Mouse (Mus musculus) adrenal gland, postnatal 4 days (tissue): ENCODE results near the gene Bri3. TPM values are rescaled to one million over a fixed set of nuclear protein-coding genes. Genes with fewer than 3 reads are reported as not detected.
A peak's percentile ranks its signal among the peaks of the same experiment; 100 is the strongest.
"Not testable (repeated sequence)": the region's sequence is repeated elsewhere in the genome, so short reads cannot be mapped to it uniquely, and the experiment has no call there.

Experiments
- DNase-seq, 2 experiments: peaks; one replicate each; pipeline ENCODE4 v3.0.0; 2021 to 2022; ENCODE audit warnings: low spot score in 2 of 2, mixed read lengths in 2 of 2
- total RNA-seq, 2 experiments: library from RNA; stranded (reverse); gene quantifications; 2 replicates each; pipeline ENCODE4 v1.2.3; 2021

Bri3 gene
- total RNA-seq, 2 experiments from 2014 or later, result 102 to 108 TPM

- no peak for DNase-seq
Observed at GRCm38 (mm10) chr5:144288391-144288790, 44.2 kb downstream of the Bri3 start.

DNA sequence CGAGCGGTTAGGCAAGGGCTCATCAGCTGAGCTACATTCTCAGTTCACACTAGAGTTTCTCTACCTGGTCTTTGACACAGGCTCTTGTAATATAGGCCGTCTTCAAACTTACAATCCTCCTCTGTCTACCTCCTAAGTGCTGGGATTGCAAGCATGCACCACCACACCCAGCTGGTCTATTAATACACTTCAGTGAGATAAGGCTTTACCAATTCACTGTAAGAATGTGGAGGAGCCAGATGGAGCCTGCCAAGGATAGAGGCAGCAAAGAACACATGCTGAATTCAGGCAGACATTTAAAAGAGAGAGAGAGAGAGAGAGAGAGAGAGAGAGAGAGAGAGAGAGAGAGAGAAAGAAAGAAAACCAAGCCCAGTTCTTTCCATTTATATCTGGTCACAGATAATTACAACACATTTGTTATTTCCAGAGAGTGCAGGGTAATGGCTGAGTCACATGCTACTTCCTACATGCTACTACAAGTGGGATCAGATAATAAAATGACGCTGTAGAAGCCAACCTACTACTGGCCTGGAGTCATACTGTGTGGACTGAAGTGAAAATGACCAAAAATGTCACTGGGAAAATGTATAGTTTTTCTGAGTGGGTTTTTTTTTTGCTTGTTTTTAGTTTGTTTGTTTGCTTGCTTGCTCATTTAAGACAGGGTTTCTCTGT lies 45.7 kb downstream of the Bri3 start:
- no peak for DNase-seq

GRCm38 (mm10) chr5:144294908-144295307 lies 50.7 kb downstream of the Bri3 start:
- DNase-seq, result no peak

- DNase-seq, result no peak
Observed at GRCm38 (mm10) chr5:144295357-144295756, 51.1 kb downstream of the Bri3 start.

DNA sequence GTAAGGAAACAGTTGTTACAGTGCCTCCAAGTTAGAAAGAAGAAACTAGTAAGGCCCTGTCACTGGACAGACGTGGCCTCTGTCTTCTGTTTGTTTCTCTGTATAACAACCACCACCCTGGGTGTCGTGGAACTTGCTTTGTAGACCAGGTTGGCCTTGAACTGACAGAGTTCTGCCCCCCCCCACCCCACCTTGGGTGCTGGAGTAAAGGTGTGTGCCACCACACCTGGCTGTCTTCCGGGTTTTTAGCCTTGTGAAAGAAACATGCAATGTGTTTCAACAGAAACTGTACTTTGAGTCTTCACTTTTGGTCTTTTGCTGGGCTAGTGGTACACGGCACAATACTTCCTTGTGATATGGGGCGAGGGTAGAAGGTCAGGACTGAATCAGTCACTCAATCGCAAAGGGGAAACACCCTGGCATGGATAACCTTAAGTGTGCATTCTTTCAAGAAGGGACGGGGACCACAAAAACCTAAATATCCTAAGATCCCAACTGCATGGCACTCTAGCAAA lies 51.9 kb downstream of the Bri3 start:
- no peak for DNase-seq

- no peak for DNase-seq
Observed at GRCm38 (mm10) chr5:144303071-144303470, 58.8 kb downstream of the Bri3 start.

DNA sequence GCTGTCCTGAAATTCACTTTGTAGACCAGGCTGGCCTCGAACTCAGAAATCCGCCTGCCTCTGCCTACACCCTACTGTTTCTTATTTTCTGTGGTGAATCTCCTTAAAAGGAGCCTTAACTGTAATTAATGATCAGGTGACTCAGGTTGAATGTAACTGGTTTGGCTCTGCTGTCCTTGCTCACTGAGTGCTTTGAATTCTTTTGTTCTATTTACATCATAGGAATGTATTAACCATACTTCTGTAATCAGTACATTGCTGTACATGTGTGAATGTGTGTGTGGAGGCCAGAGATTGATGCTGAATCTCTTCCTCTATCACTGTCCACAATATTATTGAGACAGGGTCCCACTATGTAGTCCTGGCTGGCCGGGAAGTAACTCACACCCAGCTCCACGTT lies 64.7 kb downstream of the Bri3 start:
- no peak for DNase-seq

GRCm38 (mm10) chr5:144312183-144312582 lies 67.9 kb downstream of the Bri3 start:
- DNase-seq, result no peak

GRCm38 (mm10) chr5:144313335-144313734 lies 69.1 kb downstream of the Bri3 start:
- DNase-seq, result no peak

DNA sequence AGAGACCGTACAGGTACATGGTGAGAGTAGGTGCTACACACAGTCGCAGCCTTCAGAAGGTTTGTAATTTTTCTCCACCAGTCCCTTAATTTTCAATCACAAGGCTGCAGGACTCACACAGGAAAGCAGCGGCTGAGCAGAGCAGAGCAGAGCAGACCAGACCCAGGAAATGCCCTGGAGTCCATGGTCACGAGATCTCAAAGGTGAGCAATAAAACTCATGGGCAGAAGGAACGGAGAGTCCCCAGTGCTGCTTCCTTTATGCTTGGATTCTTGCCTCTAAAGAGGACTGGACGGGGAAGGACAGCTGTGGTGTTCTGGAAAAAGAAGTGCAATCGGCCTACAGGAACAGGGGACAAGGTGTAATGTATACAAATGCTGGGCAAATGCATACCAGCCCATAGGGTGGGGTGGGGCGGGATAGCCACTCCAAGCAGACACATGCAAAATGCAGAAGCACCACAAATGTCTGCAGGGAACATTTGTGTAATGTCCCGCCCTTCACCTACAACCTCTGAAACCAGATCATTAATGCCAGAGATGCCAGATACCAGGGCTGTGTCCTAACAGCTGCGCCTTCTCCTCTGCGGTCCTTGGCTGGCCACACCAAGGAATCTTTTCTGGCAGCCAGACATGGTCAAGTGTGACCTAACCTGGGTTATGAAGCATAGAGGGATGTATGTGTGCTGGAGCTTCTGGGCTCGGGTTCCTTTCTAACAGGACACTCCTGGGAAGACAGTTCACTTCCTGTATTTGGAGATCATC lies 70.7 kb downstream of the Bri3 start:
- no peak for DNase-seq

DNA sequence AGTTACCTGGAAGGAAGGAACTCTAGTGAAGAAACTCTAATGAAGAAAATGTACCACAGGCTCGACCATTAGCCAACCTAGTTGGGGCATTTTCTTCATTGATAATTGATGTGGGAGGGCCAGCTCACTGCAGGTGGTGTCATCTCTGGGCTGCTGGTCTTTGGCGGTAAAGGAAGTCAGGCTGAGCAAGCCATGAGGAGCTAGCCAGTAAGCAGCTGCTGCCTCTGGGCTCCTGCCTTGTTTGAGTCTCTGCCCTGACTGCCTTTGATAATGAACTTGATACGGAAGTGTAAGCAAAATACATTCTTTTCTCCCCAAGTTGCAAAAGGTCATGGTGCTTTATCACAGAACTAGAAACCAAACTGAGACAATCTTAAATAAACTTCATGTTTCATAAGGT lies 72.2 kb downstream of the Bri3 start:
- DNase-seq, result no peak

DNA sequence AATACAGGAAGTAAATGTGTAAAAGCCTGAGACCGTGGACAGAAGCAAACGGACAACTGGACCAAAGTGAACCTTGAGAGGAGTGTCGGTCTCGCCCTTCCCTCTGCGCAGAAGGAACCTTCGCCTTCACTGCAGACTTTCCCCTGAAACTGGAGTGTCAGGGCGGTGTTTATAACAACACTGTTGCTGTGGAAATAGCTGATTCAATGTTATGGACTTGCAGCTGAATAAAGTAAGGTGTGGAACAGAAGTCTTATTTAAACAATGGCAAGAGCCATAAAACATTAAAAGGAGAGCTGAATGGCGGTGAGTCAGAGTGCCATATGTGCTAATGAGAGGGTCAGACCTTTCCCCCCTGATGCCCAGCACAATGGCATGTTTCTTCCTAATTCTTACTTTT lies 73.2 kb downstream of the Bri3 start:
- no peak for DNase-seq

GRCm38 (mm10) chr5:144318286-144318685 lies 74.0 kb downstream of the Bri3 start:
- no peak for DNase-seq

DNA sequence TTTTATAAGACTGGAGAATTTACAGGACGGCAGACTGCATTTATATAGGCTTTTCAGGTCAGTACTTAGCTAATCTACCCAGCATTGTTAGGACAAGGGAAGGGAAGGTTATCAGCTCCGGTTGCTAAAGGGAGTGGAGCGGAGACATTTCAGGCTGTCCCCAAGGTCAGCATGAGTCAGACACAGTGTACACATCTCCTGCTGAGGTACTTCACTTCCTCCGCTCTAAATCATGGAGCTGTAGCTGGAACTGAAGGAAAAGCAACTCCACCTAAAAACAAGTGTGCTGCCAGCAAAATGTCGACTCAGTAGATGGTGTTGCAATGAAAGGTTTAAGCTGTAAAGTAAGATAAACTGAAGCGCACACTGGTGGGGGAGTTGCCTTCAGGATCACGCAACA lies 77.4 kb downstream of the Bri3 start:
- peak in 1 of 2 experiments; percentile 22 for DNase-seq

DNA sequence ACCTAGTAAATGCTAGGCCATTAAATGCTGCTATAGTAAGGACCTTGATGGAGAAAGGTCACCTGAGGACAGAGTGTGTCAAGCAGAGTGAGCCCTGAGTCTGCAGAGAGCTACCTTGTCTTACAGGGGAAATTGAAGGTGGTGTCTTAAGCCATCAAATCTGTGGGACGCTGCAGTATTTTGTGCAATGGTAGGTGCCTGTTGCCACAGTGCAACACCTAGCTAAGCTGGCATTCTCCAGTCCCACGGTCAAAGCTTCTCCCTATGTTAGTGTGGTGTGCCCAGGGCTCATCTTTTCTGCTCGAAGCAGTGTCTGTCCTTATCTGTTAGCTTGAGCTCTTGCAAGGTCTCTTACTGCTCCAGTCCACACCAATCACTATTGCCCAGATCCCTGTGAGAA lies 78.5 kb downstream of the Bri3 start:
- DNase-seq, result no peak

DNA sequence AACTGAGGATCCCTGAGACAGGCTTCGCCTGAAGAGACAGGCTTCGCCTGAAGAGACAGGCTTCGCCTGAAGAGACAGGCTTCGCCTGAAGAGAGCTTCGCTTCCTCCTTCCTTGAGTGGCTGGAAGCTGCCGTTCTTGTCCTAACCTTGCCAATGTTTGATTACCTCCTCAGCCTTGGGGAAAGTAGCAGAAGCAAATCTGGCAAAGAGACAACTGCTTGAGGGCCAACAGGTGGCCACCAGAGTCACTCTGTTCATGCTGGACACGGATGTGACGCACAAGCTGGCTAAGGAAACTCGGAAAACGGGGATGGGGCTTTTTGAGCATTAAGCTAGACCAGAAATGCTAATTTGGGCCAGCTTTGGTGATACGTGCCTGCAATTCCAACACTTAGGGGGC lies 89.8 kb downstream of the Bri3 start:
- no peak for DNase-seq

DNA sequence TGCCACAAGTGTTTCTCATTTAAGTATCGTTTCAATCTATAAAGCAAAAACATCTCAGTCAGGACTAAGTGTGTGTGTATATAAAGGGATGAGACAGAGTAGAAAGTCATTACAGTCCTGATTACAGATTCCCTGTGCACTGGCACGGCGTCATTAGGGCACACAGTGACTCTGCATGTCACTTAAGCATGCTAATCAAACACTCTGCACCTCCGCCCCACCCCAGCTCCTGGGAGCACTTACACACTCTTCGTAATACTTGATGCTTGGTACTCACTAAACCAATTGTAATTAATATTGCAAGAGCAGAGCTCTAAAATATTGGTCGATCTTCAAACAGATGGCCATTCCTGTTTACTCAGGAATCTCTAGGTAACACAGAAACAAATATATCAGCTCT lies 91.1 kb downstream of the Bri3 start:
- DNase-seq, result not testable (repeated sequence)

- DNase-seq, result no peak
Observed at GRCm38 (mm10) chr5:144338787-144339186, 94.5 kb downstream of the Bri3 start.

DNA sequence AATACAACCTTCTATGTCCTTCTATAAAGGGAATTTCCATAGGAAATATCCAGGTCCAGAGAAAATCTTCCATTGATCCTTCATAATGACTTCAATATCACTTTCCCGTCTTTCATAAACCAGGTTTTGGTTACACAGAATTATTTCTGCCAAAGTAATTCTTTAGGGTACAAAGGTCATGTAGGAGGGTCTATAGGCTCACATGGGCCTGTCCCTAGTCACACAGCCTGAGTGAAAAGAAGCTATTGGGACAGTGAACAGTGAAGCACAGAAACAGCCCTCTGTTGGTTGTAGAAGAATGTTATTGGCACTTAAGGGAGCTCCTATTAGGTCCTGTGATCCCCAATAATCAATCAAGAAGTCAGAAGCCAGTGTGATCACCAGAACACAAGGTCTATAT lies 96.8 kb downstream of the Bri3 start:
- DNase-seq, result no peak

DNA sequence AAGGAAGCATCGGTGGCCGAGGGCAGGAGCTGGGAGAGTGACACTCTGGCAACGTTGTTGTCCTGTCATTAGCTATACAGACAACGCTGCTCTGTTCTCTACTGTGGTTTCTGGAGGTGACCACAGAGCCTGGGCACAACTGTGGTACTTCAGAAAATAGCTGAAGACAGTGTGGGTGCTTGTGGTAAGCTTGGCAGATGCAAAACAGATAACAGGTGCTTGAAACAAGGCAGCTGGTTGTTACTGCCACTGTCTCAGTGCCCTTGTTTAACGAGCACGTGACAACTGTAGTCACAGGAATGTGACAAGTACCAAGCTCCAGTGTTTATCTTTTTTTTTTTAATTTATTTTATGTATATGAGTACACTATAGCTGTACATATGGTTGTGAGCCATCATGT lies 100.4 kb downstream of the Bri3 start:
- DNase-seq, result no peak

GRCm38 (mm10) chr5:144351185-144351584 lies 106.9 kb downstream of the Bri3 start:
- DNase-seq, result no peak

- DNase-seq, result no peak
Observed at GRCm38 (mm10) chr5:144352250-144353047, 108.2 kb downstream of the Bri3 start.
